Mouse (Mus musculus) small intestine, adult 2 months (tissue): ENCODE data around the gene Ndufs7. TPM values are rescaled to one million over a fixed set of nuclear protein-coding genes. Genes with fewer than 3 reads are reported as not detected.

Experiments
- H3K27ac ChIP-seq: fragments of 200-500 bp; 2 replicates; pipeline ENCODE4 v1.5.1; 2012; ENCODE audit warnings: low read depth, low read length, control low read depth, inconsistent platforms; ENCODE audit not compliant: insufficient read depth
- H3K27me3 ChIP-seq: fragments of 200-500 bp; 2 replicates; pipeline ENCODE4 v1.6.1; 2012; ENCODE audit warnings: mild to moderate bottlenecking, moderate library complexity, low read length, inconsistent platforms; ENCODE audit not compliant: control insufficient read depth, insufficient read depth
- H3K36me3 ChIP-seq: fragments of 200-500 bp; 2 replicates; pipeline ENCODE4 v1.6.1; 2012; ENCODE audit warnings: mild to moderate bottlenecking, low read length, control low read depth, inconsistent platforms; ENCODE audit not compliant: control insufficient read depth, insufficient read depth
- H3K4me1 ChIP-seq: fragments of 200-500 bp; 2 replicates; pipeline ENCODE4 v1.6.1; 2012; ENCODE audit warnings: low read length, inconsistent platforms, mixed read lengths; ENCODE audit not compliant: control insufficient read depth, insufficient read depth, insufficient read length
- H3K4me3 ChIP-seq: fragments of 200-500 bp; 2 replicates; pipeline ENCODE4 v1.5.1; 2012; ENCODE audit warnings: low read depth, mild to moderate bottlenecking, control low read depth, inconsistent platforms, low read length, moderate library complexity
- CTCF ChIP-seq: fragments of 200-500 bp; IDR thresholded peaks from 2 replicates; pipeline ENCODE4 v1.5.1; 2012; ENCODE audit warnings: low read depth, mild to moderate bottlenecking, control low read depth, inconsistent platforms, low read length, moderate library complexity, mixed read lengths; ENCODE audit not compliant: insufficient replicate concordance, insufficient read length; ENCODE audit errors: extremely low read depth
- POLR2A ChIP-seq: fragments of 200-500 bp; IDR thresholded peaks from 2 replicates; pipeline ENCODE4 v1.6.1; 2012; ENCODE audit warnings: low read depth, mild to moderate bottlenecking, control low read depth, inconsistent platforms, low read length, moderate library complexity
- WGBS: fragments of 180-500 bp; shearing (Covaris S2); methylation state at CpG from one replicate; pipeline ENCODE4 v1.1.7; 2018; 5-methylcytosine and 5-hydroxymethylcytosine counted together
- polyA plus RNA-seq: library from polyadenylated mRNA; depleted of rRNA; stranded (reverse); fragments of >200 nt; gene quantifications from 2 replicates; pipeline ENCODE4 v1.2.3, GENCODE M21; 2012

The Ndufs7 gene
- polyA plus RNA-seq, 1 experiment = 1,176 TPM

- Histone ChIP-seq H3K36me3 (peaks cover 18% of the 10 kb centered on the region), H3K4me3 (peak overlapping the region; percentile 83), H3K4me1 (peaks cover 9% of the 10 kb centered on the region), H3K27ac (0 out of 2 replicates have a peak overlapping the region, but pooled peaks have one; percentile 12), H3K27me3 (no peaks in the 10 kb centered on the region)
- WGBS = 3% methylated on average over 10 of the region's 10 CpGs
- TF ChIP-seq POLR2A = no peak
- TF ChIP-seq CTCF = no peak
Observed at GRCm38 (mm10) chr10:80227166-80227539, 21.8 kb upstream of the Ndufs7 start.

- Histone ChIP-seq H3K27me3 (no peaks in the 10 kb centered on the region), H3K36me3 (peaks cover 27% of the 10 kb centered on the region), H3K4me3 (no peak overlapping the region), H3K4me1 (peaks cover 9% of the 10 kb centered on the region), H3K27ac (no peak overlapping the region)
- TF ChIP-seq POLR2A = no peak
- TF ChIP-seq CTCF = no peak
- 66% methylated on average over 15 of the region's 15 CpGs for WGBS
Observed at GRCm38 (mm10) chr10:80227877-80228775, 20.8 kb upstream of the Ndufs7 start.

- 95% methylated on average over 13 of the region's 13 CpGs for WGBS
- H3K36me3 ChIP-seq = peaks cover 72% of the 10 kb centered on the region
Observed at GRCm38 (mm10) chr10:80236145-80236825, 12.6 kb upstream of the Ndufs7 start.

GRCm38 (mm10) chr10:80237020-80237419 lies 11.9 kb upstream of the Ndufs7 start:
- Histone ChIP-seq H3K36me3 (peaks cover 74% of the 10 kb centered on the region), H3K27me3 (no peaks in the 10 kb centered on the region), H3K27ac (no peak overlapping the region), H3K4me3 (no peak overlapping the region), H3K4me1 (peaks cover 5% of the 10 kb centered on the region; the same call in 1 of the 2 replicates)
- 91% methylated on average over 4 of the region's 4 CpGs for WGBS
- TF ChIP-seq POLR2A (no peak), CTCF (no peak)

More at GRCm38 (mm10) chr10:80236145-80236825, 12.6 kb upstream of the Ndufs7 start:
- Histone ChIP-seq H3K27me3 (no peaks in the 10 kb centered on the region), H3K4me1 (peaks cover 5% of the 10 kb centered on the region; the same call in 1 of the 2 replicates), H3K4me3 (no peak overlapping the region), H3K27ac (no peak overlapping the region)
- TF ChIP-seq POLR2A = no peak
- no peak for TF ChIP-seq CTCF

GRCm38 (mm10) chr10:80238306-80238705 lies 10.6 kb upstream of the Ndufs7 start:
- Histone ChIP-seq H3K27me3 (no peaks in the 10 kb centered on the region), H3K36me3 (peaks cover 69% of the 10 kb centered on the region), H3K4me3 (no peak overlapping the region), H3K27ac (no peak overlapping the region), H3K4me1 (peaks cover 5% of the 10 kb centered on the region; the same call in 1 of the 2 replicates)
- TF ChIP-seq CTCF = no peak
- TF ChIP-seq POLR2A = no peak
- WGBS = 90% methylated on average over 3 of the region's 3 CpGs

GRCm38 (mm10) chr10:80239791-80240190 lies 9.1 kb upstream of the Ndufs7 start:
- TF ChIP-seq POLR2A = no peak
- TF ChIP-seq CTCF = no peak
- no peaks in the 10 kb centered on the region for H3K27me3 ChIP-seq
- peaks cover 5% of the 10 kb centered on the region; the same call in 1 of the 2 replicates for H3K4me1 ChIP-seq
- 33% methylated on average over 6 of the region's 6 CpGs for WGBS
- peaks cover 61% of the 10 kb centered on the region for H3K36me3 ChIP-seq
- no peak overlapping the region for H3K4me3 ChIP-seq
- no peak overlapping the region for H3K27ac ChIP-seq

GRCm38 (mm10) chr10:80242088-80242487 lies 6.8 kb upstream of the Ndufs7 start:
- TF ChIP-seq CTCF = no peak
- no peak for TF ChIP-seq POLR2A
- Histone ChIP-seq H3K4me3 (no peak overlapping the region), H3K4me1 (peaks cover 5% of the 10 kb centered on the region; the same call in 1 of the 2 replicates), H3K27ac (no peak overlapping the region), H3K36me3 (peaks cover 43% of the 10 kb centered on the region), H3K27me3 (no peaks in the 10 kb centered on the region)
- 68% methylated on average over 9 of the region's 9 CpGs for WGBS
